Mouse (Mus musculus): ENCODE results near the gene Gm43638. TPM values are rescaled to one million over a fixed set of nuclear protein-coding genes. Genes with fewer than 3 reads are reported as not detected.
A peak's percentile ranks its signal among the peaks of the same experiment; 100 is the strongest.
"Not testable (repeated sequence)": the region's sequence is repeated elsewhere in the genome, so short reads cannot be mapped to it uniquely, and the experiment has no call there.

The Gm43638 gene
- polyA plus RNA-seq (2015; fragmentation: Nextera tagmentation; extraction: Ambion mirVana) = not detected in 2 replicates

GRCm38 (mm10) chr5:87486706-87487105 lies at the start of gene Gm43638:
Gm43638 (minus strand) TSS chr5:87486806.
- ATAC-seq; H3K27ac ChIP-seq (ENCODE audit: low read length): not testable (repeated sequence)
- 82% methylated on average over 1 of the region's 1 CpGs for WGBS

GRCm38 (mm10) chr5:87535994-87536644 lies 49.5 kb upstream of the Gm43638 start:
- Histone ChIP-seq H3K27ac (ENCODE audit: low read length) (peak overlapping the region; percentile 82), H3K4me2 (ENCODE audit: low read depth, low read length) (peak overlapping the region; percentile 19; the same call in 1 of the 2 replicates), H3K9me3 (ENCODE audit: control insufficient read depth, low read length) (no peaks in the 10 kb centered on the region), H3K27me3 (replicated peaks; ENCODE audit: control insufficient read depth, insufficient read depth, low read length) (no peaks in the 10 kb centered on the region), H3K4me3 (ENCODE audit: low read length) (no peak overlapping the region), H3K4me1 (ENCODE audit: control insufficient read depth, insufficient read depth, low read length) (no peaks in the 10 kb centered on the region), H3K36me3 (ENCODE audit: control insufficient read depth, insufficient read depth, low read length) (no peaks in the 10 kb centered on the region), H3K9ac (ENCODE audit: low read depth, low read length) (no peak overlapping the region)
- ATAC-seq = peak; percentile 95
- 54% methylated on average over 4 of the region's 4 CpGs for WGBS

More at GRCm38 (mm10) chr5:87486706-87487105, at the start of gene Gm43638:
- H3K27me3 ChIP-seq (replicated peaks; ENCODE audit: control insufficient read depth, insufficient read depth, low read length); H3K4me2 ChIP-seq (ENCODE audit: low read depth, low read length); H3K9me3 ChIP-seq (ENCODE audit: control insufficient read depth, low read length); H3K4me1 ChIP-seq (ENCODE audit: control insufficient read depth, insufficient read depth, low read length); H3K36me3 ChIP-seq (ENCODE audit: control insufficient read depth, insufficient read depth, low read length); H3K9ac ChIP-seq (ENCODE audit: low read depth, low read length); H3K4me3 ChIP-seq (ENCODE audit: low read length): not testable (repeated sequence)

- H3K27me3 ChIP-seq (replicated peaks; ENCODE audit: control insufficient read depth, insufficient read depth, low read length) = no peaks in the 10 kb centered on the region
- peak overlapping the region; percentile 73; the same call in 1 of the 2 replicates for H3K27ac ChIP-seq (ENCODE audit: low read length)
- H3K4me1 ChIP-seq (ENCODE audit: control insufficient read depth, insufficient read depth, low read length) = no peaks in the 10 kb centered on the region
- H3K36me3 ChIP-seq (ENCODE audit: control insufficient read depth, insufficient read depth, low read length) = no peaks in the 10 kb centered on the region
- 37% methylated on average over 2 of the region's 2 CpGs for WGBS
- H3K9me3 ChIP-seq (ENCODE audit: control insufficient read depth, low read length) = no peaks in the 10 kb centered on the region
- H3K4me2 ChIP-seq (ENCODE audit: low read depth, low read length) = peak overlapping the region; percentile 37; the same call in 1 of the 2 replicates
- H3K4me3 ChIP-seq (ENCODE audit: low read length) = no peak overlapping the region
- ATAC-seq = peak; percentile 90
- H3K9ac ChIP-seq (ENCODE audit: low read depth, low read length) = no peak overlapping the region
These were observed 45.7 kb upstream of the Gm43638 start for GRCm38 (mm10) chr5:87532288-87532687.

- H3K27me3 ChIP-seq (replicated peaks; ENCODE audit: control insufficient read depth, insufficient read depth, low read length); H3K36me3 ChIP-seq (ENCODE audit: control insufficient read depth, insufficient read depth, low read length); H3K4me3 ChIP-seq (ENCODE audit: low read length); H3K4me1 ChIP-seq (ENCODE audit: control insufficient read depth, insufficient read depth, low read length); H3K9me3 ChIP-seq (ENCODE audit: control insufficient read depth, low read length); H3K27ac ChIP-seq (ENCODE audit: low read length); H3K9ac ChIP-seq (ENCODE audit: low read depth, low read length); ATAC-seq; H3K4me2 ChIP-seq (ENCODE audit: low read depth, low read length): not testable (repeated sequence)
- 81% methylated on average over 2 of the region's 2 CpGs for WGBS
These were observed 37.0 kb upstream of the Gm43638 start for GRCm38 (mm10) chr5:87523561-87523960.

GRCm38 (mm10) chr5:87505776-87506458 lies 19.3 kb upstream of the Gm43638 start:
- Histone ChIP-seq H3K4me3 (ENCODE audit: low read length) (no peak overlapping the region), H3K27ac (ENCODE audit: low read length) (no peak overlapping the region), H3K4me2 (ENCODE audit: low read depth, low read length) (no peak overlapping the region), H3K9ac (ENCODE audit: low read depth, low read length) (no peak overlapping the region), H3K27me3 (replicated peaks; ENCODE audit: control insufficient read depth, insufficient read depth, low read length) (no peaks in the 10 kb centered on the region), H3K36me3 (ENCODE audit: control insufficient read depth, insufficient read depth, low read length) (no peaks in the 10 kb centered on the region), H3K4me1 (ENCODE audit: control insufficient read depth, insufficient read depth, low read length) (no peaks in the 10 kb centered on the region), H3K9me3 (ENCODE audit: control insufficient read depth, low read length) (no peaks in the 10 kb centered on the region)
- ATAC-seq = no peak
- 65% methylated on average over 4 of the region's 4 CpGs for WGBS

GRCm38 (mm10) chr5:87502687-87503086 lies 16.1 kb upstream of the Gm43638 start:
- Histone ChIP-seq H3K9me3 (ENCODE audit: control insufficient read depth, low read length) (no peaks in the 10 kb centered on the region), H3K4me3 (ENCODE audit: low read length) (no peak overlapping the region), H3K4me1 (ENCODE audit: control insufficient read depth, insufficient read depth, low read length) (no peaks in the 10 kb centered on the region), H3K27me3 (replicated peaks; ENCODE audit: control insufficient read depth, insufficient read depth, low read length) (no peaks in the 10 kb centered on the region), H3K36me3 (ENCODE audit: control insufficient read depth, insufficient read depth, low read length) (no peaks in the 10 kb centered on the region), H3K9ac (ENCODE audit: low read depth, low read length) (no peak overlapping the region), H3K27ac (ENCODE audit: low read length) (no peak overlapping the region), H3K4me2 (ENCODE audit: low read depth, low read length) (no peak overlapping the region)
- WGBS = 79% methylated on average over 1 of the region's 1 CpGs
- ATAC-seq = no peak

- no peak for ATAC-seq
- Histone ChIP-seq H3K9ac (ENCODE audit: low read depth, low read length) (no peak overlapping the region), H3K4me1 (ENCODE audit: control insufficient read depth, insufficient read depth, low read length) (no peaks in the 10 kb centered on the region), H3K4me3 (ENCODE audit: low read length) (no peak overlapping the region), H3K4me2 (ENCODE audit: low read depth, low read length) (no peak overlapping the region), H3K36me3 (ENCODE audit: control insufficient read depth, insufficient read depth, low read length) (no peaks in the 10 kb centered on the region), H3K27me3 (replicated peaks; ENCODE audit: control insufficient read depth, insufficient read depth, low read length) (no peaks in the 10 kb centered on the region), H3K27ac (ENCODE audit: low read length) (no peak overlapping the region), H3K9me3 (ENCODE audit: control insufficient read depth, low read length) (no peaks in the 10 kb centered on the region)
These were observed 12.7 kb upstream of the Gm43638 start for GRCm38 (mm10) chr5:87499341-87499740.

GRCm38 (mm10) chr5:87498936-87499335 lies 12.3 kb upstream of the Gm43638 start:
- no peak for ATAC-seq
- no peak overlapping the region for H3K4me3 ChIP-seq (ENCODE audit: low read length)

GRCm38 (mm10) chr5:87490771-87491170 lies 4.2 kb upstream of the Gm43638 start, which contains the start of gene Ugt2a1:
Ugt2a1 (minus strand) TSS chr5:87490871.
- no peak within 1 kb of the TSS for H3K27ac ChIP-seq (ENCODE audit: low read length)
- no peak within 1 kb of the TSS for H3K4me3 ChIP-seq (ENCODE audit: low read length)
- H3K36me3 ChIP-seq (ENCODE audit: control insufficient read depth, insufficient read depth, low read length) = no peaks in the 10 kb centered on the region
- no peaks in the 10 kb centered on the region for H3K4me1 ChIP-seq (ENCODE audit: control insufficient read depth, insufficient read depth, low read length)
- H3K27me3 ChIP-seq (replicated peaks; ENCODE audit: control insufficient read depth, insufficient read depth, low read length) = no peaks in the 10 kb centered on the region
- H3K9me3 ChIP-seq (ENCODE audit: control insufficient read depth, low read length) = no peaks in the 10 kb centered on the region
- H3K9ac ChIP-seq (ENCODE audit: low read depth, low read length) = no peak within 1 kb of the TSS
- no peak within 1 kb of the TSS for H3K4me2 ChIP-seq (ENCODE audit: low read depth, low read length)
- ATAC-seq = no peak
- 87% methylated on average over 1 of the region's 1 CpGs for WGBS

More at GRCm38 (mm10) chr5:87498936-87499335, 12.3 kb upstream of the Gm43638 start:
- no peak overlapping the region for H3K9ac ChIP-seq (ENCODE audit: low read depth, low read length)
- H3K4me2 ChIP-seq (ENCODE audit: low read depth, low read length) = no peak overlapping the region
- no peak overlapping the region for H3K27ac ChIP-seq (ENCODE audit: low read length)
- H3K9me3 ChIP-seq (ENCODE audit: control insufficient read depth, low read length) = no peaks in the 10 kb centered on the region
- H3K36me3 ChIP-seq (ENCODE audit: control insufficient read depth, insufficient read depth, low read length) = no peaks in the 10 kb centered on the region
- H3K27me3 ChIP-seq (replicated peaks; ENCODE audit: control insufficient read depth, insufficient read depth, low read length) = no peaks in the 10 kb centered on the region
- H3K4me1 ChIP-seq (ENCODE audit: control insufficient read depth, insufficient read depth, low read length) = no peaks in the 10 kb centered on the region

Data from intestine, embryonic 16.5 days (tissue).